In the genomic region with DNA sequence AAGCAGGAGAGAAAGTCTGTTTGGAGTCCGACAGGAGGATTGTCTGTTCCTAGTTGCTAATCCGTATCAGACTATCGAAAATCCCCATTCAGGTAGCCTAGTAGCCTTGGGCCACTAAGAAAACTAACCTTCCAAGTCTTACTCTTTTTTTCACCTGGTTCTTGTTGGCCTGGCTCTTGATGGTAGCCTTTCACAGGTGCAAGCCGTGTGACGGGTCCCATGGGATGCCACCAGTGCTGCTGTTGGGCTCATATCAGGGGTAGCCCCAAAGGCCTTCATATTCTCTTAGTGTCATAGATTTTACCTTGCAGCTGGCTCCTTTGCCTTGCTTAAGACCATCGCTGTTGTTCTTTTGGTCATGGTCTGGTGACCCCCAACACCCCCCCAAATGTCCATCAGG, we compare ENCODE assay signal across 17 mouse cellular contexts.
DNase-seq lines count a peak whose midpoint lies in the region; ATAC-seq and TF ChIP-seq lines count a peak whose summit lies in the region.
"Had no signal": no experiment of that assay in that cellular context is flagged by ENCODE, and none has a peak within 500 bp of the region (broad histone marks: within the 10 kb centered on the region; RNA-seq: fewer than 3 reads in every experiment).

No protein-coding gene starts in this region.

- no peak overlapping the region for H3K9ac ChIP-seq in heart, embryonic 16.5 days (ENCODE audit: low read length)
- no peak overlapping the region for H3K9ac ChIP-seq in stomach, embryonic 15.5 days
- H3K9ac ChIP-seq: liver, embryonic 12.5 days; lung, embryonic 14.5 days; midbrain, embryonic 12.5 days had no signal

- no peak for TF ChIP-seq CTCF in spleen, adult 2 months (IDR thresholded peaks at IDR 0.05; ENCODE audit: extremely low read depth, insufficient read depth, insufficient read length, insufficient replicate concordance)

- no peak overlapping the region for H3K4me3 ChIP-seq in heart, embryonic 16.5 days (ENCODE audit: low read length)
- H3K4me3 ChIP-seq in spleen, adult 2 months (ENCODE audit: extremely low read depth, insufficient read depth, insufficient read length): peak overlapping the region; percentile 61
- H3K4me3 ChIP-seq in brown adipose tissue, adult 24 weeks (ENCODE audit: insufficient read depth, low read depth, low read length): no peak overlapping the region
- H3K4me3 ChIP-seq in stomach, embryonic 15.5 days (replicated peaks): no peak overlapping the region
- H3K4me3 ChIP-seq: erythroblast, embryonic 14.5 days; limb, embryonic 10.5 days; liver, embryonic 12.5 days; midbrain, embryonic 12.5 days had no signal

- H3K36me3 ChIP-seq in heart, embryonic 16.5 days (ENCODE audit: control insufficient read depth, insufficient read depth): no peaks in the 10 kb centered on the region
- no peaks in the 10 kb centered on the region for H3K36me3 ChIP-seq in spleen, adult 2 months (ENCODE audit: control insufficient read depth, insufficient read depth, low read length)
- H3K36me3 ChIP-seq in stomach, embryonic 15.5 days: no peaks in the 10 kb centered on the region
- H3K36me3 ChIP-seq: limb, embryonic 10.5 days; liver, embryonic 12.5 days; midbrain, embryonic 12.5 days had no signal

- no peak for ATAC-seq in heart, embryonic 16.5 days (replicated peaks; ENCODE audit: extremely low read depth, insufficient read depth, low FRiP score)
- no peak for ATAC-seq in stomach, embryonic 15.5 days (ENCODE audit: insufficient read depth, low FRiP score, low read depth)
- ATAC-seq: forebrain, embryonic 14.5 days; liver, embryonic 12.5 days had no signal

- H3K4me2 ChIP-seq in heart, embryonic 16.5 days (ENCODE audit: low read depth, low read length): peak overlapping the region; percentile 36
- H3K4me2 ChIP-seq in stomach, embryonic 15.5 days: no peak overlapping the region
- H3K4me2 ChIP-seq: liver, embryonic 12.5 days; lung, embryonic 14.5 days had no signal

- 93% methylated on average over 6 of the region's 6 CpGs for WGBS in heart, embryonic 16.5 days
- WGBS in spleen, adult 2 months: 60% methylated on average over 6 of the region's 6 CpGs
- WGBS in stomach, embryonic 15.5 days: 87% methylated on average over 6 of the region's 6 CpGs

- no peak for TF ChIP-seq POLR2A in spleen, adult 2 months (IDR thresholded peaks at IDR 0.05; ENCODE audit: low read depth, low read length)

- H3K27me3 ChIP-seq in heart, embryonic 16.5 days (ENCODE audit: control insufficient read depth, insufficient read depth, low read length): no peaks in the 10 kb centered on the region
- H3K27me3 ChIP-seq in spleen, adult 2 months (ENCODE audit: control insufficient read depth, insufficient read depth, low read length): no peaks in the 10 kb centered on the region
- H3K27me3 ChIP-seq in stomach, embryonic 15.5 days (replicated peaks): no peaks in the 10 kb centered on the region

- peaks cover 13% of the 10 kb centered on the region for H3K4me1 ChIP-seq in heart, embryonic 16.5 days (ENCODE audit: control insufficient read depth, insufficient read depth, low read length)
- H3K4me1 ChIP-seq in spleen, adult 2 months (ENCODE audit: control insufficient read depth, insufficient read depth, insufficient read length): peaks cover 6% of the 10 kb centered on the region; the same call in 1 of the 2 replicates
- peaks cover 4% of the 10 kb centered on the region; the same call in 1 of the 2 replicates for H3K4me1 ChIP-seq in brown adipose tissue, adult 24 weeks (ENCODE audit: control insufficient read depth, insufficient read depth, insufficient read length, low read length)
- H3K4me1 ChIP-seq in stomach, embryonic 15.5 days: no peaks in the 10 kb centered on the region

- DNase-seq in heart, postnatal 4 days: no peak
- DNase-seq in spleen, adult 2 months (ENCODE audit: low read depth in 1 of 2, low spot score in 2 of 2): peak in 1 of 2 experiments; percentile 36
- no peak for DNase-seq in spleen, postnatal 14 days (ENCODE audit: low spot score in 2 of 2)
- no peak for DNase-seq in lung, postnatal 25 days (ENCODE audit: low spot score)
- DNase-seq: cerebellum, adult 9-11 months; kidney, adult 8-10 months; lung, embryonic 14.5 days had no signal

- no peak overlapping the region; the same call in 1 of the 2 replicates for H3K27ac ChIP-seq in heart, embryonic 16.5 days (ENCODE audit: low read length)
- peak overlapping the region; percentile 91 for H3K27ac ChIP-seq in spleen, adult 2 months (ENCODE audit: insufficient read depth, low read length)
- peak overlapping the region; percentile 24 for H3K27ac ChIP-seq in brown adipose tissue, adult 24 weeks (replicated peaks; ENCODE audit: low read depth, low read length)
- peak overlapping the region; percentile 54; the same call in 1 of the 2 replicates for H3K27ac ChIP-seq in stomach, embryonic 15.5 days
- H3K27ac ChIP-seq: limb, embryonic 10.5 days; liver, embryonic 12.5 days; macrophage; midbrain, embryonic 12.5 days had no signal

- H3K9me3 ChIP-seq in heart, embryonic 16.5 days (replicated peaks; ENCODE audit: control insufficient read depth, low read length): no peaks in the 10 kb centered on the region; the same call in 1 of the 2 replicates
- no peaks in the 10 kb centered on the region for H3K9me3 ChIP-seq in stomach, embryonic 15.5 days
- H3K9me3 ChIP-seq: G1E; limb, embryonic 10.5 days; liver, embryonic 12.5 days; midbrain, embryonic 12.5 days had no signal
